Comparison of ENCODE assay signal across 13 mouse cellular contexts in the genomic region with DNA sequence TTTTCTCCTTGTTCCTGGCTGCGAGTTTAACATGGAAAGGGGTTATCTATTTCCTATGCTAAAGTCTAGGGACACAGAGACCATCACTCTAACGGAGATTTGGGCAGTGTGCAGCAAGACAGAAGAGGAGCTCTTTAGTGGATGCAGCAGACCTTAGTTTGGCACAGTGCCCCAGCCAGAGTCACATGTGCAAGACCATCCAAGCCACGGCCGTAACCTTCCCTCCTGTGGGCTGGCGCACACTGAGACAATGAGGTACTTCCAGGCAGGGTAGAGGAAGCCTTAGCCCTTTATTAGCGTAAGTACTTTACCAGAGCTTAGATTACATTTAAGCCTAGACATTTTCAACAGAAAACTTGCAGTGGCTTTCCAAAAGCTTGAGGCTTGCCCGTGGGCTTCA.
A peak's percentile ranks its signal among the peaks of the same experiment; 100 is the strongest.
DNase-seq lines count a peak whose midpoint lies in the region; TF ChIP-seq lines count a peak whose summit lies in the region.
"Had no signal": no experiment of that assay in that cellular context is flagged by ENCODE, and none has a peak within 500 bp of the region (broad histone marks: within the 10 kb centered on the region; RNA-seq: fewer than 3 reads in every experiment).

No protein-coding gene starts in this region.

- H3K9ac ChIP-seq in heart, adult 2 months (ENCODE audit: low read depth, low read length) = no peak overlapping the region
- H3K9ac ChIP-seq: lung, embryonic 15.5 days; midbrain, embryonic 15.5 days had no signal

- H3K27me3 ChIP-seq in heart, adult 2 months (ENCODE audit: control insufficient read depth, insufficient read depth, low read length) = no peaks in the 10 kb centered on the region
- no peaks in the 10 kb centered on the region for H3K27me3 ChIP-seq in heart, embryonic 10.5 days (ENCODE audit: insufficient read depth, poor library complexity, severe bottlenecking)
- H3K27me3 ChIP-seq in hindbrain, embryonic 10.5 days (ENCODE audit: insufficient read depth, poor library complexity, severe bottlenecking) = no peaks in the 10 kb centered on the region; the same call in 1 of the 2 replicates
- H3K27me3 ChIP-seq: lung, embryonic 15.5 days; midbrain, embryonic 15.5 days had no signal

- TF ChIP-seq POLR2A in heart, adult 2 months (IDR thresholded peaks at IDR 0.05; ENCODE audit: insufficient read depth, low read depth, low read length) = no peak

- intact Hi-C loops in heart, adult 2 months (cut with DNase I) = loop anchor here (5.0 kb wide), 1 partner anchor 72 kb away; no protein-coding TSS in a partner anchor

- TF ChIP-seq EP300 in heart, adult 2 months (IDR thresholded peaks at IDR 0.05; ENCODE audit: insufficient read depth, low read depth, low read length) = no peak

- no peaks in the 10 kb centered on the region for H3K36me3 ChIP-seq in heart, adult 2 months (ENCODE audit: control insufficient read depth, insufficient read depth, low read length)
- no peaks in the 10 kb centered on the region for H3K36me3 ChIP-seq in heart, embryonic 10.5 days
- no peaks in the 10 kb centered on the region for H3K36me3 ChIP-seq in hindbrain, embryonic 10.5 days
- H3K36me3 ChIP-seq: lung, embryonic 15.5 days; midbrain, embryonic 15.5 days had no signal

- no peaks in the 10 kb centered on the region for H3K79me2 ChIP-seq in heart, adult 2 months (replicated peaks; ENCODE audit: control insufficient read depth, insufficient read depth, low read length)

- H3K27ac ChIP-seq in heart, adult 2 months = no peak overlapping the region
- H3K27ac ChIP-seq in heart, embryonic 10.5 days = no peak overlapping the region
- H3K27ac ChIP-seq in hindbrain, embryonic 10.5 days = no peak overlapping the region
- H3K27ac ChIP-seq: lung, embryonic 15.5 days; midbrain, embryonic 15.5 days had no signal

- H3K4me3 ChIP-seq in heart, adult 2 months = no peak overlapping the region
- no peak overlapping the region for H3K4me3 ChIP-seq in heart, embryonic 10.5 days
- no peak overlapping the region for H3K4me3 ChIP-seq in hindbrain, embryonic 10.5 days
- H3K4me3 ChIP-seq: lung, embryonic 15.5 days; midbrain, embryonic 15.5 days had no signal

- peak; percentile 45 to 65 for DNase-seq in heart, adult 2 months
- DNase-seq in heart, embryonic 10.5 days (ENCODE audit: low spot score) = no peak
- peak; percentile 24 for DNase-seq in gastrocnemius, adult 18-20 months (ENCODE audit: low spot score)
- DNase-seq in gastrocnemius, postnatal 10 days = peak; percentile 54
- DNase-seq in heart, postnatal 4 days = peak; percentile 51
- DNase-seq in embryo, embryonic 10 days (ENCODE audit: low spot score) = no peak
- no peak for DNase-seq in hindbrain, embryonic 10.5 days (ENCODE audit: low spot score)
- no peak for DNase-seq in urinary bladder, postnatal 4 days (ENCODE audit: low spot score in 2 of 2)
- DNase-seq: cerebellum, adult 11 months; layer of hippocampus, postnatal 36 days; thymus, postnatal 14 days had no signal

- H3K4me1 ChIP-seq in heart, adult 2 months (ENCODE audit: control insufficient read depth, insufficient read depth, low read length) = peaks cover 2% of the 10 kb centered on the region
- peaks cover 3% of the 10 kb centered on the region; the same call in 1 of the 2 replicates for H3K4me1 ChIP-seq in heart, embryonic 10.5 days
- 0 out of 2 replicates have a peak, but pooled peaks cover 7% of the 10 kb centered on the region for H3K4me1 ChIP-seq in hindbrain, embryonic 10.5 days (replicated peaks)
- H3K4me1 ChIP-seq: lung, embryonic 15.5 days; midbrain, embryonic 15.5 days had no signal

- H3K9me3 ChIP-seq in heart, embryonic 10.5 days = no peaks in the 10 kb centered on the region
- no peaks in the 10 kb centered on the region for H3K9me3 ChIP-seq in hindbrain, embryonic 10.5 days
- H3K9me3 ChIP-seq: lung, embryonic 15.5 days; midbrain, embryonic 15.5 days had no signal

- no peak for TF ChIP-seq CTCF in heart, adult 2 months (IDR thresholded peaks at IDR 0.05)

- 53% methylated on average over 7 of the region's 7 CpGs for WGBS in heart, adult 2 months
- WGBS in heart, embryonic 10.5 days = 84% methylated on average over 7 of the region's 7 CpGs
- WGBS in hindbrain, embryonic 10.5 days = 86% methylated on average over 7 of the region's 7 CpGs

Comparison
In these comparisons a context has a peak if more than half of its experiments do, and no peak if none do; other contexts are left out.
1. DNase-seq: peak in heart, adult 2 months (2 of 2), gastrocnemius, adult 18-20 months (single experiment), gastrocnemius, postnatal 10 days (single experiment) and heart, postnatal 4 days (single experiment); none in heart, embryonic 10.5 days (single experiment), embryo, embryonic 10 days (single experiment), hindbrain, embryonic 10.5 days (single experiment) and urinary bladder, postnatal 4 days (0 of 2).